Mouse (Mus musculus): ENCODE measurements around the gene Oser1. TPM values are rescaled to one million over a fixed set of nuclear protein-coding genes. Genes with fewer than 3 reads are reported as not detected.

Oser1 gene
- polyA plus RNA-seq, 1 experiment from 2014 or later = 79.0 TPM

GRCm38 (mm10) chr2:163438619-163439451 lies 14.3 kb upstream of the Oser1 start:
- ATAC-seq (ENCODE audit: low read depth) = no peak; the same call in 1 of the 2 replicates

GRCm38 (mm10) chr2:163438246-163438618 lies 13.7 kb upstream of the Oser1 start, which contains the start of gene Gdap1l1:
Gene Gdap1l1, plus strand, starts transcription at chr2:163438476.
- WGBS = 3% methylated on average over 7 of the region's 18 CpGs
- Histone ChIP-seq H3K36me3 (ENCODE audit: control insufficient read depth, insufficient read depth, low read length) (no peaks in the 10 kb centered on the region), H3K27me3 (replicated peaks; ENCODE audit: control insufficient read depth, insufficient read depth, low read length) (peaks cover 27% of the 10 kb centered on the region), H3K9me3 (ENCODE audit: control insufficient read depth, low read length) (no peaks in the 10 kb centered on the region), H3K4me2 (ENCODE audit: low read depth, low read length) (peak within 1 kb of the TSS; percentile 46), H3K9ac (ENCODE audit: low read depth, low read length) (0 out of 2 replicates have a peak within 1 kb of the TSS, but pooled peaks have one; percentile 27), H3K27ac (replicated peaks; ENCODE audit: low read depth, low read length) (no peak within 1 kb of the TSS), H3K4me3 (ENCODE audit: low read depth, low read length) (peak within 1 kb of the TSS; percentile 30), H3K4me1 (ENCODE audit: control insufficient read depth, insufficient read depth, low read length) (no peaks in the 10 kb centered on the region)
- ATAC-seq (ENCODE audit: low read depth) = no peak; the same call in 1 of the 2 replicates
- DNase-seq (ENCODE audit: low spot score) = peak; percentile 21

More at GRCm38 (mm10) chr2:163438619-163439451, 14.3 kb upstream of the Oser1 start:
- H3K27me3 ChIP-seq (replicated peaks; ENCODE audit: control insufficient read depth, insufficient read depth, low read length) = peaks cover 27% of the 10 kb centered on the region
- peak overlapping the region; percentile 30 for H3K4me3 ChIP-seq (ENCODE audit: low read depth, low read length)
- H3K4me2 ChIP-seq (ENCODE audit: low read depth, low read length) = peak overlapping the region; percentile 46
- no peak overlapping the region for H3K27ac ChIP-seq (replicated peaks; ENCODE audit: low read depth, low read length)
- WGBS = 2% methylated on average over 21 of the region's 30 CpGs
- 0 out of 2 replicates have a peak overlapping the region, but pooled peaks have one; percentile 27 for H3K9ac ChIP-seq (ENCODE audit: low read depth, low read length)
- no peaks in the 10 kb centered on the region for H3K4me1 ChIP-seq (ENCODE audit: control insufficient read depth, insufficient read depth, low read length)
- H3K36me3 ChIP-seq (ENCODE audit: control insufficient read depth, insufficient read depth, low read length) = no peaks in the 10 kb centered on the region
- peak; percentile 75 for DNase-seq (ENCODE audit: low spot score)
- H3K9me3 ChIP-seq (ENCODE audit: control insufficient read depth, low read length) = no peaks in the 10 kb centered on the region

- H3K4me3 ChIP-seq (ENCODE audit: low read depth, low read length) = no peak overlapping the region; the same call in 1 of the 2 replicates
Observed at GRCm38 (mm10) chr2:163437800-163438199, 13.3 kb upstream of the Oser1 start.

GRCm38 (mm10) chr2:163433971-163434370 lies 9.5 kb upstream of the Oser1 start:
- no peak overlapping the region for H3K9ac ChIP-seq (ENCODE audit: low read depth, low read length)
- peaks cover 18% of the 10 kb centered on the region for H3K27me3 ChIP-seq (replicated peaks; ENCODE audit: control insufficient read depth, insufficient read depth, low read length)
- WGBS = 14% methylated on average over 4 of the region's 4 CpGs
- H3K4me2 ChIP-seq (ENCODE audit: low read depth, low read length) = no peak overlapping the region
- no peaks in the 10 kb centered on the region for H3K36me3 ChIP-seq (ENCODE audit: control insufficient read depth, insufficient read depth, low read length)
- no peak for ATAC-seq (ENCODE audit: low read depth)
- no peak for DNase-seq (ENCODE audit: low spot score)
- no peaks in the 10 kb centered on the region for H3K4me1 ChIP-seq (ENCODE audit: control insufficient read depth, insufficient read depth, low read length)
- H3K4me3 ChIP-seq (ENCODE audit: low read depth, low read length) = no peak overlapping the region
- no peaks in the 10 kb centered on the region for H3K9me3 ChIP-seq (ENCODE audit: control insufficient read depth, low read length)
- no peak overlapping the region for H3K27ac ChIP-seq (replicated peaks; ENCODE audit: low read depth, low read length)

More at GRCm38 (mm10) chr2:163437800-163438199, 13.3 kb upstream of the Oser1 start:
- no peaks in the 10 kb centered on the region for H3K9me3 ChIP-seq (ENCODE audit: control insufficient read depth, low read length)
- DNase-seq (ENCODE audit: low spot score) (no peak), ATAC-seq (ENCODE audit: low read depth) (no peak)
- H3K4me2 ChIP-seq (ENCODE audit: low read depth, low read length) = peak overlapping the region; percentile 46; the same call in 1 of the 2 replicates
- H3K36me3 ChIP-seq (ENCODE audit: control insufficient read depth, insufficient read depth, low read length) = no peaks in the 10 kb centered on the region
- peaks cover 27% of the 10 kb centered on the region for H3K27me3 ChIP-seq (replicated peaks; ENCODE audit: control insufficient read depth, insufficient read depth, low read length)
- 38% methylated on average over 4 of the region's 4 CpGs for WGBS
- H3K9ac ChIP-seq (ENCODE audit: low read depth, low read length) = no peak overlapping the region
- H3K4me1 ChIP-seq (ENCODE audit: control insufficient read depth, insufficient read depth, low read length) = no peaks in the 10 kb centered on the region
- H3K27ac ChIP-seq (replicated peaks; ENCODE audit: low read depth, low read length) = no peak overlapping the region

- ATAC-seq (ENCODE audit: low read depth) = no peak
- no peaks in the 10 kb centered on the region for H3K4me1 ChIP-seq (ENCODE audit: control insufficient read depth, insufficient read depth, low read length)
- H3K27me3 ChIP-seq (replicated peaks; ENCODE audit: control insufficient read depth, insufficient read depth, low read length) = no peaks in the 10 kb centered on the region
- no peak overlapping the region for H3K4me3 ChIP-seq (ENCODE audit: low read depth, low read length)
- no peaks in the 10 kb centered on the region for H3K9me3 ChIP-seq (ENCODE audit: control insufficient read depth, low read length)
- no peak overlapping the region for H3K27ac ChIP-seq (replicated peaks; ENCODE audit: low read depth, low read length)
- no peak overlapping the region for H3K9ac ChIP-seq (ENCODE audit: low read depth, low read length)
- 84% methylated on average over 9 of the region's 9 CpGs for WGBS
- no peak for DNase-seq (ENCODE audit: low spot score)
- H3K36me3 ChIP-seq (ENCODE audit: control insufficient read depth, insufficient read depth, low read length) = no peaks in the 10 kb centered on the region
- no peak overlapping the region for H3K4me2 ChIP-seq (ENCODE audit: low read depth, low read length)
Observed at GRCm38 (mm10) chr2:163431289-163431688, 6.8 kb upstream of the Oser1 start.

- ATAC-seq (ENCODE audit: low read depth) (no peak), DNase-seq (ENCODE audit: low spot score) (no peak)
- WGBS = 44% methylated on average over 4 of the region's 4 CpGs
- Histone ChIP-seq H3K4me1 (ENCODE audit: control insufficient read depth, insufficient read depth, low read length) (no peaks in the 10 kb centered on the region), H3K27ac (replicated peaks; ENCODE audit: low read depth, low read length) (no peak overlapping the region), H3K9ac (ENCODE audit: low read depth, low read length) (no peak overlapping the region), H3K4me3 (ENCODE audit: low read depth, low read length) (no peak overlapping the region), H3K9me3 (ENCODE audit: control insufficient read depth, low read length) (no peaks in the 10 kb centered on the region), H3K36me3 (ENCODE audit: control insufficient read depth, insufficient read depth, low read length) (no peaks in the 10 kb centered on the region), H3K4me2 (ENCODE audit: low read depth, low read length) (no peak overlapping the region), H3K27me3 (replicated peaks; ENCODE audit: control insufficient read depth, insufficient read depth, low read length) (no peaks in the 10 kb centered on the region)
Observed at GRCm38 (mm10) chr2:163428346-163429011, 4.0 kb upstream of the Oser1 start.

- ATAC-seq (ENCODE audit: low read depth) (no peak), DNase-seq (ENCODE audit: low spot score) (no peak)
- Histone ChIP-seq H3K9me3 (ENCODE audit: control insufficient read depth, low read length) (no peaks in the 10 kb centered on the region), H3K36me3 (ENCODE audit: control insufficient read depth, insufficient read depth, low read length) (no peaks in the 10 kb centered on the region), H3K9ac (ENCODE audit: low read depth, low read length) (no peak overlapping the region), H3K27me3 (replicated peaks; ENCODE audit: control insufficient read depth, insufficient read depth, low read length) (no peaks in the 10 kb centered on the region), H3K4me1 (ENCODE audit: control insufficient read depth, insufficient read depth, low read length) (peaks cover 10% of the 10 kb centered on the region), H3K4me2 (ENCODE audit: low read depth, low read length) (no peak overlapping the region), H3K4me3 (ENCODE audit: low read depth, low read length) (no peak overlapping the region), H3K27ac (replicated peaks; ENCODE audit: low read depth, low read length) (no peak overlapping the region)
- 79% methylated on average over 9 of the region's 9 CpGs for WGBS
Observed at GRCm38 (mm10) chr2:163422895-163423660, 1.4 kb downstream of the Oser1 start.

- Histone ChIP-seq H3K4me1 (ENCODE audit: control insufficient read depth, insufficient read depth, low read length) (peaks cover 17% of the 10 kb centered on the region), H3K36me3 (ENCODE audit: control insufficient read depth, insufficient read depth, low read length) (no peaks in the 10 kb centered on the region), H3K4me3 (ENCODE audit: low read depth, low read length) (peak overlapping the region; percentile 95), H3K27ac (replicated peaks; ENCODE audit: low read depth, low read length) (peak overlapping the region; percentile 54; the same call in 1 of the 2 replicates), H3K4me2 (ENCODE audit: low read depth, low read length) (peak overlapping the region; percentile 75), H3K27me3 (replicated peaks; ENCODE audit: control insufficient read depth, insufficient read depth, low read length) (no peaks in the 10 kb centered on the region), H3K9ac (ENCODE audit: low read depth, low read length) (peak overlapping the region; percentile 94), H3K9me3 (ENCODE audit: control insufficient read depth, low read length) (no peaks in the 10 kb centered on the region)
- WGBS = 34% methylated on average over 10 of the region's 10 CpGs
- DNase-seq (ENCODE audit: low spot score) (no peak), ATAC-seq (ENCODE audit: low read depth) (no peak)
Observed at GRCm38 (mm10) chr2:163420366-163420886, 4.1 kb downstream of the Oser1 start.

Data from embryonic facial prominence, embryonic 14.5 days (tissue).